Mouse (Mus musculus) adrenal gland, postnatal 4 days (tissue): Measurements from ENCODE around the gene Fnbp1. TPM values are rescaled to one million over a fixed set of nuclear protein-coding genes. Genes with fewer than 3 reads are reported as not detected.

Source experiments
- DNase-seq, 2 experiments: peaks; one replicate each; pipeline ENCODE4 v3.0.0; 2021 to 2022; ENCODE audit warnings: low spot score in 2 of 2, mixed read lengths in 2 of 2
- total RNA-seq, 2 experiments: library from RNA; stranded (reverse); gene quantifications; 2 replicates each; pipeline ENCODE4 v1.2.3; 2021

Gene Fnbp1
- total RNA-seq, 2 experiments from 2014 or later = 69.0 to 82.4 TPM

- no peak for DNase-seq
These were observed 72.3 kb downstream of the Fnbp1 start for GRCm38 (mm10) chr2:31069506-31069905.

GRCm38 (mm10) chr2:31069114-31069445 is 72.7 kb downstream of the Fnbp1 start:
- no peak for DNase-seq

- no peak for DNase-seq
These were observed 73.3 kb downstream of the Fnbp1 start for GRCm38 (mm10) chr2:31068246-31069113.

DNA sequence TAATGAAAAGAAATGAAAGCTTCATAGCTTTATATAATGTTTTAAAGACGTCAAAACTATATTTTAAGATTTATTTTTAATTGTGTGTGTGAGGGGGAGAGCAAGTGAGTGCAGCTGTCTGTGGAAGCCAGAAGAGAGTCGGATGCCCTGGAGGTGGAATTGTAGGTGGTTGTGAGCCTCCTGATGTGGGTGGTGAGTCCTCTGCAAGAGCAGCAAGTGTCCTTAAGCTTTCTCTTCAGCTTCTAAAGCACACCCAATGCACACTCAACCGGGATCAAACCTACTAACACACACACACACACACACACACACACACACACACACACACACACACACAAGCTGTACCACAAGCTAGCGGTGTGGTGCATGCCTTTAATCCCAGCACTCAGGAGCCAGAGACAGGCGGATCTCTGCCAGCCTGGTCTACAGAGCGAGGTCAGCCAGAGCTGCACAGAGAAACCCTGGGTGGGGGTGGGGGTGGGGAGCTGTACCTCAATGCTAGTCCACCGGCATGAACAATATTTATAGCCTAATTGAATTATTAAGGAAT is 74.0 kb downstream of the Fnbp1 start:
- DNase-seq = no peak

GRCm38 (mm10) chr2:31067059-31067595 is 74.7 kb downstream of the Fnbp1 start:
- no peak for DNase-seq

GRCm38 (mm10) chr2:31066019-31066789 is 75.6 kb downstream of the Fnbp1 start:
- no peak for DNase-seq

GRCm38 (mm10) chr2:31061868-31062628 is 79.8 kb downstream of the Fnbp1 start:
- no peak for DNase-seq

- DNase-seq = no peak
These were observed 80.7 kb downstream of the Fnbp1 start for GRCm38 (mm10) chr2:31060787-31061730.

GRCm38 (mm10) chr2:31060271-31060670 is 81.5 kb downstream of the Fnbp1 start:
- DNase-seq = no peak

DNA sequence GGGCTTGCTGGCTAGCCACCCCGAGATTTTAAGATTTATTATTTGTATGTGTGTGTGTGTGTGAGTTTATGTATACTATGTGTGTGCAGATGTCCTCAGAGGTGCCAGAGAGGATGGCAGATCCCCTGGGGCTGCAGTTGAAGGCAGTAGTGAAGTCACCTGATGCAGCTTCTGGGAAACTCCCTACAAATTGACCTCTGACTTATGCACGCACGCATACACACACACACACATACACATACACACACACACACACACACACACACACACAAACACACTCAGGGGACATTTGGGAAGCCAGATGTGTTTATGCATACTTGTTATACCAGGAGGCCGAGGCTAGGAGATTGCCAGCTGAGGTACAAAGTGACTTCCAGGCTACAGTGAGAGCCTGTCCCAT is 83.4 kb downstream of the Fnbp1 start:
- DNase-seq = no peak

DNA sequence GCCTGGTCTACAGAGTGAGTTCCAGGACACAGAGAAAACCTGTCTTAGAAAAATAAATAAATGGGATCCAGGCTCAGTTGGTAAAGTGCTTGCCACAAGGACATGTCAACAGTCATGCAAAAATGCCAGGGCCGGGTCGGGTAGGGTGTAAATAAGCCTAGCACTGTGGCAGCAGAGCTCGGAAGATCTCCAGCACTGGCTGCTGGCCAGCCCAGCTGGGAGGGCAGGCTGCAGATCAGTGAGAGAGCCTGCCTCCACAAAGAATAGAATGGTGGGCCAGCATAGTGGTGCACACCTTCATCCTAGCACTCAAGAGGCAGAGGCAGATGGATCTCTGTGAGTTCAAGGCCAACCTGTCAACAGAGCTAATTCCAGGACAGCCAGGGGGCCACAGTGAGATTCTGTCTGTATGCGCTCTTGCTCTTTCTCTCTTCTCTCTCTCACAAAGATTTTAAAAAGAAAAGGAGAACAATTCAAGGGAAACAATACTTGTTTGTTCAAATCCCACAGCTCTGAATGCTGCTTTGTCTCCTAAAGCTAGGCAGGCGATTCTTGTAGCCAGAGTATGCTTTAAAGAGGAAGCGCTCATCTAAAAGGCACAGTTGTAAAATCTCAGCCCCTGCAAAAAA is 84.1 kb downstream of the Fnbp1 start:
- DNase-seq = no peak

- no peak for DNase-seq
These were observed 85.7 kb downstream of the Fnbp1 start for GRCm38 (mm10) chr2:31056070-31056469.

- no peak for DNase-seq
These were observed 87.9 kb downstream of the Fnbp1 start for GRCm38 (mm10) chr2:31053851-31054340.

GRCm38 (mm10) chr2:31053426-31053825 is 88.4 kb downstream of the Fnbp1 start:
- no peak for DNase-seq

GRCm38 (mm10) chr2:31052441-31052840 is 89.4 kb downstream of the Fnbp1 start:
- no peak for DNase-seq

- no peak for DNase-seq
These were observed 93.8 kb downstream of the Fnbp1 start for GRCm38 (mm10) chr2:31048037-31048436.

GRCm38 (mm10) chr2:31043856-31044255 is 98.0 kb downstream of the Fnbp1 start:
- no peak for DNase-seq

GRCm38 (mm10) chr2:31042881-31043280 is 98.9 kb downstream of the Fnbp1 start:
- DNase-seq = no peak

DNA sequence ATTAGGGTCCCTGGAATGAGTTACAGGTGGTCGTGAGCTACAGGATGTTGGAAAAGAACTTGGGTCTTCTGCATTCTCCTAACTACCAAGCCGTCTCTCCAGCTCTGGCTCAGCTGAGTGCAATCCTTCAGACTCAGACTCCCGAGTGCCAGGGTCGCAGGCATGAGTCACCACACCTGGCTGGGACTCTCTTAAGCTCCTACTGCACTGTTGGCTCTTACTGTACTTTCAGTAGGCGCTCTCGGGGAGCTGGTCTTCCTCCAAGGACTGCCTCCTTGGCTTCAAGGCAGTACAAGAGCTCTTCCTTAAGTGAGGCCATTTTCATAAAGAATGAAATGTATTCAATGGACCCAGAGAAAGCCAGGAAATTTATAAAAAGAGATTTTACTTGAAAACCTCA is 100.4 kb downstream of the Fnbp1 start:
- DNase-seq = no peak
